Mouse (Mus musculus): ENCODE data around the gene Vax1. TPM values are rescaled to one million over a fixed set of nuclear protein-coding genes. Genes with fewer than 3 reads are reported as not detected.

Vax1 gene
- not detected in 2 replicates for polyA plus RNA-seq (2011; ENCODE audit: insufficient read depth, insufficient read length, low replicate concordance, missing spikeins)

DNA sequence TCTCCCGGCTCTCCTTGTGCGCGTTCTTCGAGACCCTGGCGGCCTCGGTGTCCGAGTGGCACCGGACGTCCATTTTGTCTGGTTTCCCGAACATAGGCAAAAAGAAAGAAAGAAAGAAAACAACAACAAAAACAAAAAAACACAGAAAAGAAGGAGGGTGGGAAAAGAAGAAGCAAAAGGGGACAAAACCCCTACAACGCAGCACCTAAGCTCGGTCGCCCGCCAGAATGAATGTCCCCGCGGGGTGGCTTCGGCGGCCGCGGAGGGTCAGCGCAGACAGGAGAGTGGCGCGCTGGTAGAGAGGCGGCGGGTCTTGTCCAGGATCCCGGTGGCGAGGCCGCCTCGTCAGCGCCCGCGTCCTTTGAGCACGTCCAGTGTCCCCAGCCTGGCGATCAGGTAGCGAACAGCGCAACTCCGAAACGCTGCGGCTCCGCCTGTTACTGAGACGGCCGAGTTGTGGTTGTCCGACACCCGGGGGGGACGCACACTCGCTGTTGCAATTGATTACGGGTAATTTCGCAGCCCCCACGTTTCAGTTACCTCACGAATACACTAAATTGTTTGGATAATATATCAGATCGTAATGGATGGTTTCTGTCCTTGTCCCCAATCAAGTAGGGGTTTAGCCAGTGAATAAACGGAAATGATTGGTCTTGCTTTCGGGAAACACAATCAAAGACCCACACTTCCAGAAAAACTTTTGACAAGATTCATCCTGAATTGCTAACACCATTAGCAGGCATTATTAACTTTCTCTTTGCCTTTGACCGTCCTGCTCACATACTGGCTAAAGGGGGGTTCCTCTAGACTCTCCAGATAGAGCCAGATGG is at the start of gene Vax1:
Gene Vax1 (minus strand): TSS at position 121 of the 830 bp plus-strand sequence.
- 2% methylated on average over 54 of the region's 54 CpGs for WGBS
- H3K4me3 ChIP-seq (replicated peaks; ENCODE audit: control insufficient read depth, low read depth, low read length): no peak within 1 kb of the TSS
- H3K27ac ChIP-seq (ENCODE audit: control insufficient read depth, insufficient read depth, low read depth, low read length, poor library complexity): no peak within 1 kb of the TSS; the same call in 1 of the 2 replicates
- no peaks in the 10 kb centered on the region for H3K4me1 ChIP-seq (ENCODE audit: control insufficient read depth, insufficient read depth, low read length)
- TF ChIP-seq CTCF (IDR thresholded peaks at IDR 0.05; ENCODE audit: control insufficient read depth, insufficient read depth, low read length): no peak
- TF ChIP-seq POLR2A (IDR thresholded peaks at IDR 0.05; ENCODE audit: borderline replicate concordance, control insufficient read depth, low read depth, low read length): no peak

DNA sequence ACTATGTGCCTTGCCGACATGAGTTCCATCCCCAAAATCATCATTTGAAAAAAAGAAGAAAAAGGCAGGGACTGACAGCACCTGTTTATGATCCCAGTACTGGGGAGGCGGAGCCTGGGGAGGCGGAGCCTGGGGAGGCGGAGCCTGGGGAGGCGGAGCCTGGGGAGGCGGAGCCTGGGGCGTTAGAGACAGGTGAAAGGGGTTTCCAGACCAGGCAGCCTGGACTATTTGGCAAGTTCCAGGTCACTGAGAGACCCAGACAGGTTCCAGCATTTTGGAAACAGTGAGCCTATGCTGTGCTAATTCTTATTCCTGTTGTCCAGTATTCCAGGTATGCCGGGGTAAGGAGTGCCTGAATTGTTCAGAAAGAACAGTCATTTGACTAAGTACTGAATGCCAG is 49.1 kb upstream of the Vax1 start, which contains the start of gene Kcnk18:
Gene Kcnk18 (plus strand): TSS at position 224 of the 400 bp plus-strand sequence.
- Histone ChIP-seq H3K4me3 (replicated peaks; ENCODE audit: control insufficient read depth, low read depth, low read length) (no peak within 1 kb of the TSS), H3K27ac (ENCODE audit: control insufficient read depth, insufficient read depth, low read depth, low read length, poor library complexity) (no peak within 1 kb of the TSS), H3K4me1 (ENCODE audit: control insufficient read depth, insufficient read depth, low read length) (no peaks in the 10 kb centered on the region)
- no peak for TF ChIP-seq POLR2A (IDR thresholded peaks at IDR 0.05; ENCODE audit: borderline replicate concordance, control insufficient read depth, low read depth, low read length)
- 70% methylated on average over 8 of the region's 8 CpGs for WGBS

DNA sequence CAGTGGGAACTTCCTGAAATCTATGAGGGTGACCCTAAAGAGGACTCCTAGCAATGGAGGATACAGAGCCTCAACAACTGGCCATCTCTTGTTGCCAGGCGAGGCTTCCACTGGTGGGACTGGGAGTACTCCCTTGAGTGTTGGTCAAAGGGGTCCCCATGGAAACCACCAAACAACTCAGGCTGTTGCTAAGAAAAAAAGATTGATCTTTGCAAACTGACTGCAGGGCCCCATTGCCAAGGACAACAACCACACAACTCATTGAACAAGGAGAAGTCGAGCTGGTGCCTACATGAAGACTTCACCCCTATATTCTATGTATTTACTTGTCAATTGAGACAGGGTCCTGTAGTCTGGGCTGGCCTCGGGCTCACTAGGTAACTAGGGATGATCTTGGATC is 47.0 kb upstream of the Vax1 start:
- TF ChIP-seq POLR2A (IDR thresholded peaks at IDR 0.05; ENCODE audit: borderline replicate concordance, control insufficient read depth, low read depth, low read length) (no peak), CTCF (IDR thresholded peaks at IDR 0.05; ENCODE audit: control insufficient read depth, insufficient read depth, low read length) (no peak)
- 68% methylated on average over 3 of the region's 3 CpGs for WGBS
- H3K4me1 ChIP-seq (ENCODE audit: control insufficient read depth, insufficient read depth, low read length): no peaks in the 10 kb centered on the region
- no peak overlapping the region for H3K4me3 ChIP-seq (replicated peaks; ENCODE audit: control insufficient read depth, low read depth, low read length)
- no peak overlapping the region for H3K27ac ChIP-seq (ENCODE audit: control insufficient read depth, insufficient read depth, low read depth, low read length, poor library complexity)

DNA sequence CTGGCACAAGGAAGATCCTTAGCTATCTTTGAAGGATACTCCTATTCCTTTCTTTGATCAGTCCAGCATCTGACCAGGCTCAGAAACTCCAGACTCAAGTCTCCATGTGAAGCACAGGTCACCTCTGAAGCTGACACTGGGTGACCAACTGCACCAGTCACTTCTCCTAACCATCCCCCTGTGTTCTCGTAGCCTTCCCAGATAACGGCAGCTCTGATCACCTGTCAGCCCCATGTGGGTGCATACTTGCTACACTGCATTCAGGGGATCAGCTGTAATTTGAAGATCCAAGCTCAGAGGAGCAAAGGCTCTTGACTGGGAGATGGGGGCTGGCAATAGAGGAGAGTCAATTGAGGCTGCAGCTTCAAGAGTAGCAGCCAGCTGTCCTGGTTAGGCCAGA is 39.1 kb upstream of the Vax1 start:
- H3K27ac ChIP-seq (ENCODE audit: control insufficient read depth, insufficient read depth, low read depth, low read length, poor library complexity): no peak overlapping the region
- TF ChIP-seq CTCF (IDR thresholded peaks at IDR 0.05; ENCODE audit: control insufficient read depth, insufficient read depth, low read length) (no peak), POLR2A (IDR thresholded peaks at IDR 0.05; ENCODE audit: borderline replicate concordance, control insufficient read depth, low read depth, low read length) (no peak)

DNA sequence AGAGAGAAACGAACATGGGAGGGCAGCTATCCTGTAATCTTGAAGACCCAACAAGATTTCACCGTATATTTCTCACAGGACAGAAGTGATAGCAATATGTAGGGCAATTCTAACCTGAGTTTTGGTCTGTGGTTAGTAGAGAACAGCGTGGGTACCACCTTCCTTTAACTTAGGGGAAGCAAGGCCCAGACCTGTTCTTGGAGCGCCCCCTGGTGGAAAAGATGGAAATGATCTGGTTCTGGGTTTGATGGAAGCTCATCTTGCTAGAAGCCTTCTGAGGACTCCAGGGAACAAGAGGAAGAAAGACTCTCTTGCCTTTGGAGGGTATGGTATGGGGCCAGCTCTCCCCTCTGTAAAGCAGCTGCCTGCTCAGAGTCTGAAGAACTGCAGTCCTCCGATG is 38.6 kb upstream of the Vax1 start:
- WGBS: 28% methylated on average over 5 of the region's 5 CpGs
- H3K27ac ChIP-seq (ENCODE audit: control insufficient read depth, insufficient read depth, low read depth, low read length, poor library complexity): no peak overlapping the region
- H3K4me3 ChIP-seq (replicated peaks; ENCODE audit: control insufficient read depth, low read depth, low read length): no peak overlapping the region
- no peak for TF ChIP-seq POLR2A (IDR thresholded peaks at IDR 0.05; ENCODE audit: borderline replicate concordance, control insufficient read depth, low read depth, low read length)
- TF ChIP-seq CTCF (IDR thresholded peaks at IDR 0.05; ENCODE audit: control insufficient read depth, insufficient read depth, low read length): peak; percentile 64
- no peaks in the 10 kb centered on the region for H3K4me1 ChIP-seq (ENCODE audit: control insufficient read depth, insufficient read depth, low read length)

More for the DNA sequence above, 39.1 kb upstream of the Vax1 start:
- WGBS: 72% methylated on average over 2 of the region's 2 CpGs
- no peaks in the 10 kb centered on the region for H3K4me1 ChIP-seq (ENCODE audit: control insufficient read depth, insufficient read depth, low read length)
- no peak overlapping the region for H3K4me3 ChIP-seq (replicated peaks; ENCODE audit: control insufficient read depth, low read depth, low read length)

DNA sequence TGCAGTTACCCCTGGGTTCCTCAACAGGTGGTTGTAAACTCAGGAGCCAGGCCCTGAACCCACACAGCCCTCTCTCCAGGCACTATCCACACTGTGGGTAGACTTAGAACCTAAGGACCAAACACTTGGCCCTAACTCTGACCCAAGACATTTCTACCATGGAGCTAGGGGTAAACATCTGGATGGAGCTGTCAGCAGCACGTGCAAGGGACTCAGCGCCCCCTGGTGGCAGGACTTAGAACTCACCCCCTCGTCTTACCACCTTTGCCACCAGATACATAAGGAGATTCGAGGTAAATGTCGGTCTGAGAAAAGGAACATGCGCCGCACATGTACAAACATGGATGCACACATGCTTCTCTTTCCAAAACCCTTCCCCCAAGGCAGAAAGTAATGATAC is 28.3 kb upstream of the Vax1 start:
- TF ChIP-seq CTCF (IDR thresholded peaks at IDR 0.05; ENCODE audit: control insufficient read depth, insufficient read depth, low read length) (peak; percentile 92), POLR2A (IDR thresholded peaks at IDR 0.05; ENCODE audit: borderline replicate concordance, control insufficient read depth, low read depth, low read length) (no peak)
- WGBS: 23% methylated on average over 7 of the region's 7 CpGs
- Histone ChIP-seq H3K4me1 (ENCODE audit: control insufficient read depth, insufficient read depth, low read length) (no peaks in the 10 kb centered on the region; the same call in 1 of the 2 replicates), H3K4me3 (replicated peaks; ENCODE audit: control insufficient read depth, low read depth, low read length) (no peak overlapping the region), H3K27ac (ENCODE audit: control insufficient read depth, insufficient read depth, low read depth, low read length, poor library complexity) (no peak overlapping the region)

DNA sequence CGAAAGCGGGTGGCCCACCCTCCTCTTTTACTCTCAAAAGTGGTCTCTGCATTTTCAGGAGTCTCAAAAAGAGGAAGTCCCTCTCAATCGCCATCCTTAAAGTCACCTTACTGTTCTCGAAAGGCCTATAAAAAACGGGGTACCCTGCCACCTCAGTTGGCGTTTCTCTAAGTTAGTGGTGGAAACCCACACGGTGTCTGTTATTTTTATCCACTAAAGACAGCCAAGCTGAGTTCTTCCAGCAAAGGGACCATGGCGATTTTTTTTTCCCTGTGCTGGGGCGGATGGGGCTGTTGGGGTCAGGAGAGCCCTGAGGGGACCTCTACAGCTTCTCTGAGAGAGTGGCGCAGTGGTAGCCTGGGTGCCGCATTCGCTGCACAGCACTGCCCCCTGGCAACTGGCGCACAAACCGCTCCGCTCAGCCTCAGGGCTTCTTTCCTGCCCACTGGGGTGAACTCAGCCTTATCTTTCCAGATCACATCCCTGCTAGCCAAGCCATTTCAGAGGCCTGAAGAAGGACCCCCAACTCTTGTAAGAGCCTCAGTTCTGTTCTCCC is 26.3 kb upstream of the Vax1 start:
- Histone ChIP-seq H3K27ac (ENCODE audit: control insufficient read depth, insufficient read depth, low read depth, low read length, poor library complexity) (no peak overlapping the region), H3K4me1 (ENCODE audit: control insufficient read depth, insufficient read depth, low read length) (no peaks in the 10 kb centered on the region; the same call in 1 of the 2 replicates), H3K4me3 (replicated peaks; ENCODE audit: control insufficient read depth, low read depth, low read length) (no peak overlapping the region)
- 5% methylated on average over 15 of the region's 15 CpGs for WGBS
- TF ChIP-seq CTCF (IDR thresholded peaks at IDR 0.05; ENCODE audit: control insufficient read depth, insufficient read depth, low read length): peak; percentile 32; the same call in 1 of the 2 replicates
- TF ChIP-seq POLR2A (IDR thresholded peaks at IDR 0.05; ENCODE audit: borderline replicate concordance, control insufficient read depth, low read depth, low read length): no peak

DNA sequence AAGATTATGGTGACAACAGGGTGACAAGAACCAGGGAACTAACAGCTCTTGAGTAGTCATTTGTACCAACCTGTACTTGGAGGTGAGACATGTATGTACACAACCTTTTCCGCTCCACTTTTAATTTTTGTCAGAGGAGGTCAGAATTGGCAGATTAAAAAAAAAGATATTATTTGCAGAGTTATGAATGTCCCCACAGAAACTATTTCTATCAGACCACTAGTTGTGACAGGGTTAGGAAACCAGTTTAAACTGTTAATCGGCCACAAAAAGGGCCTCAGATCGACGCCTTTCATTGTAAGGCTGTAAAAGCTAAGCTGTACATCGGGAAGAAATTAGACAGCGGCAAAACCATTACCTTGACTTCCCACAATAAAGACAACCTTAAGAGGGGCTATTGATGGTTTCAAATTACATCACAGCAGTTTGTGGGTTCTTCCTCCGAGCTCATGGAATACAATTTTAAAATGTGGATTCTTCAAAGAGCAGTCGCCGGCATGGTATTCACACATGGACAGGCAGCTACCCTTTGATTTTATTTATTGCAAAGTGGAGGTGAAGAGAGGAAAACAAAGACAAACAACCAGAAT is 25.4 kb upstream of the Vax1 start:
- H3K27ac ChIP-seq (ENCODE audit: control insufficient read depth, insufficient read depth, low read depth, low read length, poor library complexity): no peak overlapping the region
- no peaks in the 10 kb centered on the region; the same call in 1 of the 2 replicates for H3K4me1 ChIP-seq (ENCODE audit: control insufficient read depth, insufficient read depth, low read length)
- WGBS: 14% methylated on average over 9 of the region's 9 CpGs
- TF ChIP-seq CTCF (IDR thresholded peaks at IDR 0.05; ENCODE audit: control insufficient read depth, insufficient read depth, low read length) (no peak), POLR2A (IDR thresholded peaks at IDR 0.05; ENCODE audit: borderline replicate concordance, control insufficient read depth, low read depth, low read length) (no peak)
- H3K4me3 ChIP-seq (replicated peaks; ENCODE audit: control insufficient read depth, low read depth, low read length): no peak overlapping the region
